Mouse (Mus musculus) intestine, embryonic 15.5 days (tissue): ENCODE measurements at regions not wholly inside any gene's neighbourhood (a gene's known extent, or its start where the extent isn't known, plus 50 kb on each side); places are given as distances from the start of the nearest gene placed in this dataset.

Source experiments
- ATAC-seq: fragments of 200-750 bp; cut with Nextera tagmentation; 2 replicates; pipeline ENCODE4 v1.8.0; 2017; ENCODE audit warnings: moderate TSS enrichment, moderate library complexity
- H3K27ac ChIP-seq: fragments of 300-500 bp; sonication (generic); 2 replicates; pipeline ENCODE4 v1.5.1; 2015; ENCODE audit warnings: mild to moderate bottlenecking, inconsistent platforms
- H3K27me3 ChIP-seq: fragments of 300-500 bp; sonication (generic); replicated peaks from 2 replicates; pipeline ENCODE4 v1.6.1; 2015; ENCODE audit warnings: inconsistent platforms
- H3K36me3 ChIP-seq: fragments of 300-500 bp; sonication (generic); 2 replicates; pipeline ENCODE4 v1.6.1; 2015; ENCODE audit warnings: inconsistent platforms
- H3K4me1 ChIP-seq: fragments of 300-500 bp; sonication (generic); replicated peaks from 2 replicates; pipeline ENCODE4 v1.6.1; 2015; ENCODE audit warnings: inconsistent platforms
- H3K4me2 ChIP-seq: fragments of 300-500 bp; sonication (generic); replicated peaks from 2 replicates; pipeline ENCODE4 v1.6.1; 2015; ENCODE audit warnings: mild to moderate bottlenecking, inconsistent platforms
- H3K4me3 ChIP-seq: fragments of 300-500 bp; sonication (generic); replicated peaks from 2 replicates; pipeline ENCODE4 v1.5.1; 2015; ENCODE audit warnings: inconsistent platforms
- H3K9ac ChIP-seq: fragments of 300-500 bp; sonication (generic); 2 replicates; pipeline ENCODE4 v1.6.1; 2015; ENCODE audit warnings: inconsistent platforms
- H3K9me3 ChIP-seq: fragments of 300-500 bp; sonication (generic); 2 replicates; pipeline ENCODE4 v1.6.1; 2016; ENCODE audit warnings: inconsistent platforms
- WGBS: fragments of 180-500 bp; shearing (Covaris S2); methylation state at CpG from one replicate; pipeline ENCODE4 v1.1.7; 2015; 5-methylcytosine and 5-hydroxymethylcytosine counted together

DNA sequence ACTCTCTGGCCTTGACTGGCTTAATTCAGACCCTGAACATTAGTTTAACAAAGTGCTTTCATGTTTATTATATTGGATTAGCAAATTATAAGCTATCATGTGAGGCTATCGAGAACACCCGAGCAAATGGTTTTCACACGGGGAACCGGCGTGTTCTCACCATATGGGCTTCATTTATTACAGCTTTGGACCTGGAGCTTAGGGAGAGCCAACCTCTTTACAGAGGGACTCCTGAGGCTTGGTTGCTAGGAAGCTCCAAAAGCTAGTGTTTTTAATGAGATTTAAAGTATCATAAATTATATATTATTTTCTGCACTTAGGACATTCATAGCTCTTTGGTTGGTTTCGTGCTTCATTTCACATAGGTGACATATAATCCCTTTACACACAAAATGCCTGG is 171.4 kb upstream of the Tox3 start:
- no peak overlapping the region for H3K27ac ChIP-seq
- no peaks in the 10 kb centered on the region for H3K4me1 ChIP-seq
- H3K9me3 ChIP-seq: no peaks in the 10 kb centered on the region
- WGBS: 86% methylated on average over 6 of the region's 6 CpGs
- no peak overlapping the region for H3K4me3 ChIP-seq
- no peak overlapping the region for H3K4me2 ChIP-seq
- ATAC-seq: no peak
- no peaks in the 10 kb centered on the region for H3K27me3 ChIP-seq
- H3K9ac ChIP-seq: no peak overlapping the region
- H3K36me3 ChIP-seq: no peaks in the 10 kb centered on the region

DNA sequence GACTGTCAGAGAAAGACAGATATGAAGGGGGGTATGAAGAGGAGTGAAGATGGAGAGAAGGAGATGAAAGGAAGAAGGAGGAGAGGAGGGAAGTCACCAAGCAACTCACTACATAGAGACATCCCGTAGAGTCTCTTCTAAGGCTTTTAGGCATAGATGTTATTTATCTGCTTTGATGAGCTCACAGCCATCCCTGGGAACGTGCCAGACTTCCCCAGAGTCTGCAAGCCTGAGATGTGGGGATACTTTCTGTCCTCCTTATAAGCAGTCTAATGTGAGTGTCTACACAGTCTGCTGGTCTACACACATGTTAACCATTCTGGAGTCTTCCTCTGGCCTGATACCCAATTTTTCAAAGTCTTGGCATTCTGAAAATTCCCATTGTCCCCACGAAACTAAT is 166.0 kb upstream of the Tox3 start:
- Histone ChIP-seq H3K27me3 (no peaks in the 10 kb centered on the region), H3K4me1 (no peaks in the 10 kb centered on the region), H3K4me2 (no peak overlapping the region), H3K36me3 (no peaks in the 10 kb centered on the region), H3K9me3 (no peaks in the 10 kb centered on the region), H3K27ac (no peak overlapping the region), H3K9ac (no peak overlapping the region), H3K4me3 (no peak overlapping the region)
- no peak for ATAC-seq
- WGBS: 63% methylated on average over 3 of the region's 3 CpGs

GRCm38 (mm10) chr8:90513601-90514000 is 165.5 kb upstream of the Tox3 start:
- WGBS: 88% methylated on average over 4 of the region's 4 CpGs
- H3K27me3 ChIP-seq: no peaks in the 10 kb centered on the region
- no peak for ATAC-seq

GRCm38 (mm10) chr8:90513102-90513501 is 165.0 kb upstream of the Tox3 start:
- Histone ChIP-seq H3K27me3 (no peaks in the 10 kb centered on the region), H3K36me3 (no peaks in the 10 kb centered on the region), H3K4me1 (no peaks in the 10 kb centered on the region), H3K9me3 (no peaks in the 10 kb centered on the region), H3K4me3 (no peak overlapping the region), H3K9ac (no peak overlapping the region), H3K4me2 (no peak overlapping the region), H3K27ac (no peak overlapping the region)
- ATAC-seq: no peak
- 73% methylated on average over 8 of the region's 8 CpGs for WGBS

More at GRCm38 (mm10) chr8:90513601-90514000, 165.5 kb upstream of the Tox3 start:
- H3K27ac ChIP-seq: no peak overlapping the region
- no peaks in the 10 kb centered on the region for H3K9me3 ChIP-seq
- no peaks in the 10 kb centered on the region for H3K4me1 ChIP-seq
- no peak overlapping the region for H3K9ac ChIP-seq
- no peaks in the 10 kb centered on the region for H3K36me3 ChIP-seq
- H3K4me3 ChIP-seq: no peak overlapping the region
- H3K4me2 ChIP-seq: no peak overlapping the region

GRCm38 (mm10) chr8:90512594-90512993 is 164.5 kb upstream of the Tox3 start:
- Histone ChIP-seq H3K9ac (no peak overlapping the region), H3K9me3 (no peaks in the 10 kb centered on the region), H3K27me3 (no peaks in the 10 kb centered on the region), H3K4me2 (no peak overlapping the region), H3K4me1 (no peaks in the 10 kb centered on the region), H3K27ac (no peak overlapping the region), H3K36me3 (no peaks in the 10 kb centered on the region), H3K4me3 (no peak overlapping the region)
- ATAC-seq: no peak
- 62% methylated on average over 2 of the region's 2 CpGs for WGBS

DNA sequence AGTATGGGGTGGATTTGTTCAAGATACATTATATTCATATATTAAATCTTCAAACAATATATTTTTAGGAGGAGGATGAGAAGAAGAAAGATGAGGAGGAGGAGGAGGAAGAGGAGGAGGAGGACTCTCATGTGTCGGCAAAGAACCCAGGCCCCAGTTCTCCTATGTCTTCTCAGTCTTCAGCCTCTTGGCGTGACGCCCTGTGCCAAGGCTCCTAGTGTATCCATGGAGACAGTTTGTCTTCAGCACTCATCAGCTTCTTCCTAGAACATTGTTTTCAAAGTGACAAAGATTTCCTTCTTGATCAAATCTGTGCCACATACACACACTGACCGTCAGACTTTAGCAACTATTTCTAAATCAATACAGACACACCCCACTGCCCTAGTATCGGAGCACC is 156.4 kb upstream of the Tox3 start:
- Histone ChIP-seq H3K4me1 (no peaks in the 10 kb centered on the region), H3K27me3 (no peaks in the 10 kb centered on the region), H3K27ac (no peak overlapping the region), H3K36me3 (no peaks in the 10 kb centered on the region), H3K4me2 (no peak overlapping the region), H3K4me3 (no peak overlapping the region), H3K9me3 (no peaks in the 10 kb centered on the region), H3K9ac (no peak overlapping the region)
- 79% methylated on average over 5 of the region's 5 CpGs for WGBS
- no peak for ATAC-seq

DNA sequence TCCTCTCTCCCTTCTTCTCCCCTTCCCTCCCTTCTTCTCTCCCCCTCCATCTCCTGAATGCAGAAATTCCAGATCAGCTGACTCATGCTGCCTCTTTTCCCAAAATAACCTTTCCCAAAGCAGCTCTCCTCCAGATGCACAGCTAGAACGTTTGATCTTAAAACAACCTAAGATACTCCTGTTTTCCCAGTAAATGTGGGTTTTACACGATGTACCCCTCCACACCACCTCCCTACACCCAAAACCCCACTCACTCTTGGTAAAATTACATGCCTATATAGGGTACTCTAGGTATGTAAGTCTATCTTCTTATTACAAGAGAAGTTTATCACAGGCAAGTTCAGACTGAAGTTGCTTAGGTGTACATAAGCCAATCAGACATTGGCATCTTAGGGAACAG is 155.2 kb upstream of the Tox3 start:
- Histone ChIP-seq H3K9me3 (no peaks in the 10 kb centered on the region), H3K4me1 (no peaks in the 10 kb centered on the region), H3K36me3 (no peaks in the 10 kb centered on the region), H3K27me3 (no peaks in the 10 kb centered on the region), H3K4me2 (no peak overlapping the region), H3K4me3 (no peak overlapping the region), H3K27ac (no peak overlapping the region), H3K9ac (no peak overlapping the region)
- ATAC-seq: no peak
- 35% methylated on average over 2 of the region's 2 CpGs for WGBS

GRCm38 (mm10) chr8:90502879-90503278 is 154.7 kb upstream of the Tox3 start:
- Histone ChIP-seq H3K9me3 (no peaks in the 10 kb centered on the region), H3K9ac (no peak overlapping the region), H3K4me1 (no peaks in the 10 kb centered on the region), H3K36me3 (no peaks in the 10 kb centered on the region), H3K27ac (no peak overlapping the region), H3K4me3 (no peak overlapping the region), H3K27me3 (no peaks in the 10 kb centered on the region), H3K4me2 (no peak overlapping the region)
- ATAC-seq: no peak
- 43% methylated on average over 2 of the region's 2 CpGs for WGBS

DNA sequence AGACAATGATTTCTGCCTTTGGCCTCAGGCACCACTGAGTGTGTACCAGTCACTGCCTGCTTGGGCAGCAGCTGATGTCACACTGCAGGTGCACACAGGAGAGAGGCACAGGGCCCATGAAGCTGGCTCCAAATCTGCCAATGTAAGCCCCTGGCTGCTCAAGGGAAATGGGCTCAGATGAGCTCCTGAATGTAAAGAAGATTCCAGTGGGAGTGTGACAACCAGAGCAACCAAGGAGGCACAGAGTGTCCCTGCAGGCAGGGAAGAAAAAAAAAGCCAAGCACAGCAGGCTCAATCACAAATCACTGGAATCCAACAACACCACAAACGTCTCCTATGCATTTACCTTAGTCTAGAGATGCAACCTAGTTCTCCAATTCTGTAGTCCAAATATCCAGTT is 151.2 kb upstream of the Tox3 start:
- ATAC-seq: no peak
- Histone ChIP-seq H3K4me3 (no peak overlapping the region), H3K27ac (no peak overlapping the region), H3K9ac (no peak overlapping the region), H3K4me1 (no peaks in the 10 kb centered on the region), H3K27me3 (no peaks in the 10 kb centered on the region), H3K4me2 (no peak overlapping the region), H3K9me3 (no peaks in the 10 kb centered on the region), H3K36me3 (no peaks in the 10 kb centered on the region)
- 61% methylated on average over 1 of the region's 1 CpGs for WGBS

- Histone ChIP-seq H3K4me2 (peak overlapping the region; percentile 50), H3K27me3 (no peaks in the 10 kb centered on the region), H3K9me3 (no peaks in the 10 kb centered on the region), H3K4me3 (no peak overlapping the region), H3K27ac (no peak overlapping the region), H3K36me3 (no peaks in the 10 kb centered on the region), H3K4me1 (no peaks in the 10 kb centered on the region), H3K9ac (no peak overlapping the region)
- WGBS: 8% methylated on average over 13 of the region's 13 CpGs
- peak; percentile 36; the same call in 1 of the 2 replicates for ATAC-seq
Measured at GRCm38 (mm10) chr8:90496658-90497163, 148.6 kb upstream of the Tox3 start.

GRCm38 (mm10) chr8:90495943-90496371 is 147.8 kb upstream of the Tox3 start:
- Histone ChIP-seq H3K4me1 (no peaks in the 10 kb centered on the region), H3K4me2 (no peak overlapping the region), H3K27ac (no peak overlapping the region), H3K36me3 (no peaks in the 10 kb centered on the region), H3K9me3 (no peaks in the 10 kb centered on the region), H3K4me3 (no peak overlapping the region), H3K9ac (no peak overlapping the region), H3K27me3 (no peaks in the 10 kb centered on the region)
- WGBS: 43% methylated on average over 5 of the region's 5 CpGs
- no peak for ATAC-seq

- Histone ChIP-seq H3K36me3 (no peaks in the 10 kb centered on the region), H3K9me3 (no peaks in the 10 kb centered on the region), H3K4me1 (no peaks in the 10 kb centered on the region), H3K27ac (no peak overlapping the region), H3K9ac (no peak overlapping the region), H3K4me3 (no peak overlapping the region), H3K4me2 (no peak overlapping the region), H3K27me3 (no peaks in the 10 kb centered on the region)
- no peak for ATAC-seq
- 49% methylated on average over 14 of the region's 14 CpGs for WGBS
Measured at GRCm38 (mm10) chr8:90492521-90493225, 144.5 kb upstream of the Tox3 start.

- Histone ChIP-seq H3K27ac (no peak overlapping the region), H3K9me3 (no peaks in the 10 kb centered on the region), H3K36me3 (no peaks in the 10 kb centered on the region), H3K4me3 (no peak overlapping the region), H3K27me3 (no peaks in the 10 kb centered on the region), H3K9ac (no peak overlapping the region), H3K4me1 (no peaks in the 10 kb centered on the region), H3K4me2 (no peak overlapping the region)
- ATAC-seq: no peak
- WGBS: 63% methylated on average over 7 of the region's 7 CpGs
Measured at GRCm38 (mm10) chr8:90491691-90492090, 143.5 kb upstream of the Tox3 start.
